Mouse (Mus musculus): ENCODE measurements around the gene Trappc4. TPM values are rescaled to one million over a fixed set of nuclear protein-coding genes. Genes with fewer than 3 reads are reported as not detected.
A peak's percentile ranks its signal among the peaks of the same experiment; 100 is the strongest.

The Trappc4 gene
- polyA plus RNA-seq, 1 experiment from 2014 or later: 186 TPM

- H3K4me2 ChIP-seq (ENCODE audit: low read depth, low read length, severe bottlenecking): peak overlapping the region; percentile 95; the same call in 1 of the 2 replicates
- no peak overlapping the region for H3K27ac ChIP-seq (ENCODE audit: low read depth, low read length)
- DNase-seq (ENCODE audit: low spot score): no peak
- no peak for ATAC-seq (replicated peaks; ENCODE audit: low FRiP score)
- peaks cover 10% of the 10 kb centered on the region; the same call in 1 of the 2 replicates for H3K4me1 ChIP-seq (replicated peaks; ENCODE audit: control insufficient read depth, insufficient read depth, low read length)
- H3K4me3 ChIP-seq (ENCODE audit: low read depth, low read length): no peak overlapping the region
- no peaks in the 10 kb centered on the region for H3K9me3 ChIP-seq (ENCODE audit: control insufficient read depth, low read length)
- H3K9ac ChIP-seq (ENCODE audit: low read length): no peak overlapping the region
- H3K36me3 ChIP-seq (ENCODE audit: control insufficient read depth, insufficient read depth, low read length): peaks cover 8% of the 10 kb centered on the region; the same call in 1 of the 2 replicates
- H3K27me3 ChIP-seq (ENCODE audit: control insufficient read depth, insufficient read depth, low read length): no peaks in the 10 kb centered on the region
- 90% methylated on average over 9 of the region's 9 CpGs for WGBS
Observed at GRCm38 (mm10) chr9:44398551-44398950, 8.8 kb downstream of the Trappc4 start.

- Histone ChIP-seq H3K27me3 (ENCODE audit: control insufficient read depth, insufficient read depth, low read length) (no peaks in the 10 kb centered on the region), H3K4me1 (replicated peaks; ENCODE audit: control insufficient read depth, insufficient read depth, low read length) (peaks cover 10% of the 10 kb centered on the region; the same call in 1 of the 2 replicates), H3K9me3 (ENCODE audit: control insufficient read depth, low read length) (no peaks in the 10 kb centered on the region), H3K27ac (ENCODE audit: low read depth, low read length) (no peak overlapping the region), H3K9ac (ENCODE audit: low read length) (0 out of 2 replicates have a peak overlapping the region, but pooled peaks have one; percentile 5), H3K36me3 (ENCODE audit: control insufficient read depth, insufficient read depth, low read length) (peaks cover 8% of the 10 kb centered on the region; the same call in 1 of the 2 replicates), H3K4me2 (ENCODE audit: low read depth, low read length, severe bottlenecking) (peak overlapping the region; percentile 95), H3K4me3 (ENCODE audit: low read depth, low read length) (0 out of 2 replicates have a peak overlapping the region, but pooled peaks have one; percentile 73)
- WGBS: 15% methylated on average over 4 of the region's 4 CpGs
- ATAC-seq (replicated peaks; ENCODE audit: low FRiP score) (no peak), DNase-seq (ENCODE audit: low spot score) (peak; percentile 53)
Observed at GRCm38 (mm10) chr9:44398087-44398486, 9.3 kb downstream of the Trappc4 start.

- Histone ChIP-seq H3K9me3 (ENCODE audit: control insufficient read depth, low read length) (no peaks in the 10 kb centered on the region), H3K4me1 (replicated peaks; ENCODE audit: control insufficient read depth, insufficient read depth, low read length) (peaks cover 10% of the 10 kb centered on the region; the same call in 1 of the 2 replicates), H3K27me3 (ENCODE audit: control insufficient read depth, insufficient read depth, low read length) (no peaks in the 10 kb centered on the region), H3K4me3 (ENCODE audit: low read depth, low read length) (peak within 1 kb of the TSS; percentile 73), H3K4me2 (ENCODE audit: low read depth, low read length, severe bottlenecking) (peak within 1 kb of the TSS; percentile 95), H3K27ac (ENCODE audit: low read depth, low read length) (0 out of 2 replicates have a peak within 1 kb of the TSS, but pooled peaks have one; percentile 55), H3K36me3 (ENCODE audit: control insufficient read depth, insufficient read depth, low read length) (peaks cover 3% of the 10 kb centered on the region; the same call in 1 of the 2 replicates), H3K9ac (ENCODE audit: low read length) (peak within 1 kb of the TSS; percentile 83)
- ATAC-seq (replicated peaks; ENCODE audit: low FRiP score): peak; percentile 98
- DNase-seq (ENCODE audit: low spot score): peak; percentile 93
- WGBS: under 1% methylated on average over 43 of the region's 43 CpGs
Observed at GRCm38 (mm10) chr9:44396684-44397411, 10.6 kb downstream of the Trappc4 start, which contains the start of gene Slc37a4. Slc37a4 (plus strand) TSS chr9:44396852.

- Histone ChIP-seq H3K36me3 (ENCODE audit: control insufficient read depth, insufficient read depth, low read length) (peaks cover 19% of the 10 kb centered on the region), H3K9ac (ENCODE audit: low read length) (no peak overlapping the region), H3K4me2 (ENCODE audit: low read depth, low read length, severe bottlenecking) (no peak overlapping the region), H3K4me3 (ENCODE audit: low read depth, low read length) (no peak overlapping the region), H3K4me1 (replicated peaks; ENCODE audit: control insufficient read depth, insufficient read depth, low read length) (no peaks in the 10 kb centered on the region), H3K27ac (ENCODE audit: low read depth, low read length) (no peak overlapping the region), H3K27me3 (ENCODE audit: control insufficient read depth, insufficient read depth, low read length) (no peaks in the 10 kb centered on the region), H3K9me3 (ENCODE audit: control insufficient read depth, low read length) (no peaks in the 10 kb centered on the region)
- ATAC-seq (replicated peaks; ENCODE audit: low FRiP score): no peak
- 43% methylated on average over 4 of the region's 4 CpGs for WGBS
- peak; percentile 79 for DNase-seq (ENCODE audit: low spot score)
Observed at GRCm38 (mm10) chr9:44391466-44391865, 15.9 kb downstream of the Trappc4 start.

GRCm38 (mm10) chr9:44389273-44389672, 18.1 kb downstream of the Trappc4 start:
- ATAC-seq (replicated peaks; ENCODE audit: low FRiP score): no peak
- 67% methylated on average over 8 of the region's 8 CpGs for WGBS
- no peaks in the 10 kb centered on the region for H3K4me1 ChIP-seq (replicated peaks; ENCODE audit: control insufficient read depth, insufficient read depth, low read length)
- H3K4me2 ChIP-seq (ENCODE audit: low read depth, low read length, severe bottlenecking): no peak overlapping the region
- DNase-seq (ENCODE audit: low spot score): peak; percentile 68
- no peaks in the 10 kb centered on the region for H3K27me3 ChIP-seq (ENCODE audit: control insufficient read depth, insufficient read depth, low read length)
- H3K36me3 ChIP-seq (ENCODE audit: control insufficient read depth, insufficient read depth, low read length): peaks cover 31% of the 10 kb centered on the region
- H3K9me3 ChIP-seq (ENCODE audit: control insufficient read depth, low read length): no peaks in the 10 kb centered on the region
- no peak overlapping the region for H3K27ac ChIP-seq (ENCODE audit: low read depth, low read length)
- no peak overlapping the region for H3K9ac ChIP-seq (ENCODE audit: low read length)
- H3K4me3 ChIP-seq (ENCODE audit: low read depth, low read length): no peak overlapping the region

GRCm38 (mm10) chr9:44387221-44387620, 20.2 kb downstream of the Trappc4 start:
- DNase-seq (ENCODE audit: low spot score): no peak
- H3K27me3 ChIP-seq (ENCODE audit: control insufficient read depth, insufficient read depth, low read length): no peaks in the 10 kb centered on the region
- 90% methylated on average over 3 of the region's 3 CpGs for WGBS
- no peak for ATAC-seq (replicated peaks; ENCODE audit: low FRiP score)
- no peaks in the 10 kb centered on the region for H3K4me1 ChIP-seq (replicated peaks; ENCODE audit: control insufficient read depth, insufficient read depth, low read length)
- H3K36me3 ChIP-seq (ENCODE audit: control insufficient read depth, insufficient read depth, low read length): peaks cover 45% of the 10 kb centered on the region
- no peak overlapping the region for H3K4me2 ChIP-seq (ENCODE audit: low read depth, low read length, severe bottlenecking)
- no peak overlapping the region for H3K4me3 ChIP-seq (ENCODE audit: low read depth, low read length)
- no peak overlapping the region for H3K27ac ChIP-seq (ENCODE audit: low read depth, low read length)
- H3K9me3 ChIP-seq (ENCODE audit: control insufficient read depth, low read length): no peaks in the 10 kb centered on the region
- H3K9ac ChIP-seq (ENCODE audit: low read length): no peak overlapping the region

GRCm38 (mm10) chr9:44384596-44384995, 22.8 kb downstream of the Trappc4 start:
- no peak overlapping the region for H3K27ac ChIP-seq (ENCODE audit: low read depth, low read length)
- ATAC-seq (replicated peaks; ENCODE audit: low FRiP score): no peak
- no peak for DNase-seq (ENCODE audit: low spot score)
- 95% methylated on average over 13 of the region's 13 CpGs for WGBS
- no peak overlapping the region for H3K4me3 ChIP-seq (ENCODE audit: low read depth, low read length)
- no peaks in the 10 kb centered on the region for H3K9me3 ChIP-seq (ENCODE audit: control insufficient read depth, low read length)
- no peak overlapping the region for H3K9ac ChIP-seq (ENCODE audit: low read length)
- peaks cover 46% of the 10 kb centered on the region for H3K36me3 ChIP-seq (ENCODE audit: control insufficient read depth, insufficient read depth, low read length)
- no peak overlapping the region for H3K4me2 ChIP-seq (ENCODE audit: low read depth, low read length, severe bottlenecking)
- peaks cover 4% of the 10 kb centered on the region for H3K4me1 ChIP-seq (replicated peaks; ENCODE audit: control insufficient read depth, insufficient read depth, low read length)
- no peaks in the 10 kb centered on the region for H3K27me3 ChIP-seq (ENCODE audit: control insufficient read depth, insufficient read depth, low read length)

- peak; percentile 16; the same call in 1 of the 2 replicates for ATAC-seq (replicated peaks; ENCODE audit: low FRiP score)
- Histone ChIP-seq H3K9ac (ENCODE audit: low read length) (peak overlapping the region; percentile 94), H3K36me3 (ENCODE audit: control insufficient read depth, insufficient read depth, low read length) (peaks cover 24% of the 10 kb centered on the region), H3K4me2 (ENCODE audit: low read depth, low read length, severe bottlenecking) (peak overlapping the region; percentile 96), H3K9me3 (ENCODE audit: control insufficient read depth, low read length) (no peaks in the 10 kb centered on the region), H3K27ac (ENCODE audit: low read depth, low read length) (peak overlapping the region; percentile 57), H3K4me3 (ENCODE audit: low read depth, low read length) (peak overlapping the region; percentile 89), H3K4me1 (replicated peaks; ENCODE audit: control insufficient read depth, insufficient read depth, low read length) (peaks cover 4% of the 10 kb centered on the region), H3K27me3 (ENCODE audit: control insufficient read depth, insufficient read depth, low read length) (no peaks in the 10 kb centered on the region)
- no peak for DNase-seq (ENCODE audit: low spot score)
- WGBS: 10% methylated on average over 15 of the region's 15 CpGs
Observed at GRCm38 (mm10) chr9:44379862-44380261, 27.5 kb downstream of the Trappc4 start.
